Mouse (Mus musculus) c-Kit-positive CD71-positive TER-119-positive erythroid progenitor cells, embryonic 14.5 days (primary cell): ENCODE results near the gene H2-T23.
"Not testable (repeated sequence)": the region's sequence is repeated elsewhere in the genome, so short reads cannot be mapped to it uniquely, and the experiment has no call there.

ENCODE experiments used
- DNase-seq: peaks from one replicate; pipeline ENCODE4 v3.0.0-alpha.2; 2013; ENCODE audit warnings: low spot score

Gene H2-T23

DNA sequence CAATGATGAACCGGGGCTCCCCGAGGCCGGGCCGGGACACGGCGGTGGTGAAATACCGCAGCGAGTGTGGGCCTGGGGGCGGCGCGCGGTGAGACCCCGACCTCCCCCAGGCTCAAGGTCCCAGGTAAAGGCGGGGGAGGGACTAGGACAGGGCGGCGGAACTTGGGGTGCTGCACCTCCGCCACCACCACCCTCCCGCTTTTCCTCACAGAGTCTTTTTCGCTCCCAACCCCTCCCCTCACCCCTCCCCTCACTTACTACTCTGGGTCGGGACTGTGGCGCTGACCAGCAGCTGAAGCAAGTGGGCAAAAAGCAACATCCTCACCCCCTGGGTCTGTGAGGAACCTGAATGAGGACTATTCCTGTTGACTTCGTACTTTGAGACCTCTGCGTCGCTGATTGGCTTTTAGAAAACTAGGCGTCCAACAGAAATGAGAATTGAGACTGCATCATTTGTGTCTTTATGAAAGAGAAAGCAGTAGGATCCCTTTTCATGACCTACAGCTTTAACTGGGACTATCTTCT, at the start of gene H2-T23:
Gene H2-T23 (minus strand): TSS at position 505 of the 525 bp plus-strand sequence.
- not testable (repeated sequence) for DNase-seq

GRCm38 (mm10) chr17:36081901-36082300, 49.2 kb upstream of the H2-T23 start:
- DNase-seq: not testable (repeated sequence)

DNA sequence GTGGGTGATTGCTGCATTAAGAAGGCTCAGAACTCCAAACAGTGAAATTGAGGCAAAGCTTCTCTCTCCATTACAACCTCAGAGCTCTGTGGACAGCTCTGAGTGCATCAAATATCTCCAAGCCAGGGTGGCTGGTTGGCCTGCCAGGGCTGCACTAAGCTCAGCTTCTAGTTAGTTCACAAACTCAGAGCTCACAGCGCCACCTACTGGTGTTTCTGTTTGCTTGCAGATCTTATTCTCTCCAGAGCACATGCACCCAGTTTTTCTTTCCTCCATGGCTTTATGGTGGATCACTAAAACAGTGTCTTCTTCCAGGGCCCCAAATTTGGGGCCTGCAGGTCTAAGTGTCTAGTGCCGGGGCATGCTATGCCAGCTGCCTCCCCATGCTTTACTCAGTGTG, 28.2 kb upstream of the H2-T23 start:
- peak; percentile 76 for DNase-seq

DNA sequence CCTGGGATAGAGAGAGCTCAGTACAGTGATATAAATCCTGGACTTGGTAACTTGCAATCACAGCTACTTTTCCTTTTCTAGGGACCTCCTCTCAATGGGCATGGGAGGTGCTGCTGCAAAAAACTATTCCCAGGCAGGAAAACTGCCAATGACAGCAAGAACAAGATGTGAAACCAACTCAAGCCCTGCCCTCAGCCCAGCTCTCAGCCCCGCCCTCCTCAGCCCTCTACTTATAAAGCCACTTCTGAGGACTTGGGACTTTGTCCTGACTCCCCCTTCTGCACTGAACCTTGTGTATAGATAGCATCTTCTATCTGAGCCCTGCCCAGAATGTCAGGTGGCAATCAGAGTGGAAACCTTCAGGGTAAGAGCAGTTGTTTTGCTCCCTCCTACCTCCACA, 25.7 kb upstream of the H2-T23 start, which contains the start of gene Gm11127:
Gene Gm11127 (minus strand): TSS at position 10 of the 400 bp plus-strand sequence.
- DNase-seq: not testable (repeated sequence)

DNA sequence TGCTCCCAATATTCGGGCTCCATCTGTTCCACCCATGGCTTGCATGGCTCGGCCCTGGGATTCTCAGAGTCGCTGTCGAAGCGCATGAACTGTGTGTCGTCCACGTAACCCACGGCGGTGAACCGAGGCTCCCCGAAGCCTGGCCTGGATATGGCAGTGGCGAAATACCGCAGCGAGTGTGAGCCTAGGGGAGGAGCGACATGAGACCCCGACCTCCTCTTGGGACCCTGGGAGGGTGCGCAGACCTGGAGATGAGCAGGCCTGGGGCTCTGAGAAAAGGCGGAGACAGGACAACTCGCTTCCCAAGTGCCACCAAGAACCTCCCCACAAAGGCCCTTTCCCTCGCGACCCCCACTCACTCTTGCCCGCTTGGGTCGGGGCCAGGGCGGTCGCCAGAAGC, 25.3 kb upstream of the H2-T23 start:
- not testable (repeated sequence) for DNase-seq

GRCm38 (mm10) chr17:36043286-36043685, 10.6 kb upstream of the H2-T23 start:
- DNase-seq: no peak

DNA sequence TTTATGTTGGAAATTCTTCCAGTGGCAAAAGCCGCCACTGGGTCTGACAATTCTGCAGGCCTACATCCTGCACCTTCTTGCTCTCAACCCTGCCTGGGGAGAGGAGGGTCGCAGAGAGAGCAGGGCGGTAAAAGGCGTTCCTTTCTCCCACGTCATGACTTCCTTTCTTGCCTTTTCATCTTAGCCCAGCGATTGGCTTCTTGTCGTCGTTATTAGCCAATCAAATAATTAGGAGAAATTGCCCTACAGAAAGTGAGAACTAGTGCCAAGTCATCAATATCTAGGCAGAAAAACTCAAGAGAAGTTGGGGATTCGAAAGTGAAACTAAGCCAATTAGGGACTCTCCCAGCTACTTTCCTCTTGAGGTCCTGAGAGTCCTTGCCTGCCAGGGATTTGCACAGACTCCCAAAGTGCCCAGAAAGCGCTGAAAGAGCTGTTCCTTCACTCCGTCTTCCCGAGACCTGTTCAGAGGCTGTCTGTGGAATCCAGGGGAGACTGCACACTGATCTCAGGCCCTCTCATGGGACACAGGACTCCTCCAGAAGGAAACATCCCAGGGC, 10.0 kb upstream of the H2-T23 start, which contains the start of the genes H2-T22 and Gm6034:
Gene H2-T22 (minus strand): TSS at position 138 of the 560 bp plus-strand sequence.
Gene Gm6034 (plus strand): TSS at position 352 of the 560 bp plus-strand sequence.
- DNase-seq: peak; percentile 81

DNA sequence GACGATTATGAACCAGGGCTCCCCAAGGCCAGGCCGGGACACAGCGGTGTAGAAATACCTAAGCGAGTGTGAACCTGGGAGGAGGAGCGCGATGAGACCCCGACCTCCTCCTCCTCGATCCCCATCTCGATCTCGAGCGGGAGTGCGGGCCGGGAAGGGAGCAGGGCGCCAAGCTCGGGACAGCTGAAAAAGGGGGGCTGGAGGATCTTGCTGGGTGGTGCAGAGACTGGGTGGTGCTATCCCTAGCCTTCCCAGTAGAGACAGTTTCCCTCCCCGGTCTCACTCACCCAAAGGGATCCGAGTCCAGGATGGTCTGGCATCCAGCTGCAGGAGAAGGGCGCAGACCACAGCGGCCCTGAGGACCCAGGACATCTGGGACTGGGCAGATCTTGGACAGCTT, 9.4 kb upstream of the H2-T23 start:
- not testable (repeated sequence) for DNase-seq

DNA sequence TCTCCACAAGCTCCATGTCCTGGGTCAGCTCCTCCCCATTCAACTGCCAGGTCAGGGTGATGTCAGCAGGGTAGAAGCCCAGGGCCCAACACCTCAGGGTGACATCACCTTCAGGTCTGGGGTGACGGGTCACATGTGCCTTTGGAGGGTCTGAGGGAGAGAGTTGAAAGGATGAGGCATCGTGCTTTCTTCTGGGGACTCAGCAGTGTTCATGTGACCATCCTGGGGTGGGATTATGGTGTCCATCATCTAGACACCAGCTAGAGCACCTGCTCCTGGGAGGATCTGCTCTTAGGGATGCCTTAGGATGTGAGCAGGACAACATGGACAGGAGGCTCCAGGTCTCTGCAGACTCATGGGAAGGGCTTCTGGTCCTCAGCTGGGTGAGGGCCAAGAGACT, 7.9 kb upstream of the H2-T23 start:
- DNase-seq: not testable (repeated sequence)

GRCm38 (mm10) chr17:36036126-36036525, 3.5 kb upstream of the H2-T23 start:
- DNase-seq: not testable (repeated sequence)

GRCm38 (mm10) chr17:36035010-36035638, 2.5 kb upstream of the H2-T23 start:
- not testable (repeated sequence) for DNase-seq

GRCm38 (mm10) chr17:36034524-36034923, 1.9 kb upstream of the H2-T23 start:
- DNase-seq: not testable (repeated sequence)

DNA sequence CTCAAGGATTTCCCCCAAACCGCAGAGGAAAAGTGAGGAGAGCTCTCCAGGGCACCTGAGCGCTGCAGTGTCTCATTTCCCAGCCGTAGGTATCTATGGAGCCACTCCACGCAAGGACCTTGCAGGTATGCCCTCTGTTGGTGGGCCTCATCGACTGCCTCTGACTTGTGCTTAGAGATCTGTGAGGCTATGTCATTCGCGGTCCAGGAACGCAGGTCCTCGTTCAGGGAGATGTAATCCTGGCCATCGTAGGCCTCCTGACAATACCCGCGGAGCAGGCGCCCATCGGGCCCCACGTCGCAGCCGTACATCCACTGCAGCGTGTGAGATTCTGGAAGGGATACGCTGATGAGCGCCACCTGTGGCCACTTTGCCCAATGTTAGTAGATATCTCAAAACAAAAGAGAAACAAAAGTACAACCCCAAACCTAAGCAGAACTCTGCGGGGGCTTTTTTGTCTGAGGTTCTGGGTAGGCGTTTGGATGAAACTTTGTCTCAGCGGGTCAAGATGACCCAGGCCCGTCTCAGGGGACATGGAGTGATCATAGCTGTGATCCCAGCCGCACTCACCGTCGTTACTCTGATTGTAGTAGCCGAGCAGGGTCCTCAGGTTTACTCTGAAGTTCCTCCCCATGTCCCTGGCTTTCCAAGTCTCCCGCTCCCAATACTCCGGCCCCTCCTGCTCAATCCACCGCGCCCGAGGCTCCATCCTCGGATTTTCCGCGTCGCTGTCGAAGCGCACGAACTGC, 898 bp downstream of the H2-T23 start:
- DNase-seq: not testable (repeated sequence)

GRCm38 (mm10) chr17:36030703-36031582, 1.7 kb downstream of the H2-T23 start:
- DNase-seq: not testable (repeated sequence)

- not testable (repeated sequence) for DNase-seq
Measured at GRCm38 (mm10) chr17:36030046-36030702, 2.5 kb downstream of the H2-T23 start.

GRCm38 (mm10) chr17:36028879-36029619, 3.6 kb downstream of the H2-T23 start:
- DNase-seq: no peak

- no peak for DNase-seq
Measured at GRCm38 (mm10) chr17:36027663-36028062, 5.0 kb downstream of the H2-T23 start.

- DNase-seq: no peak
Measured at GRCm38 (mm10) chr17:36025901-36026300, 6.8 kb downstream of the H2-T23 start.

DNA sequence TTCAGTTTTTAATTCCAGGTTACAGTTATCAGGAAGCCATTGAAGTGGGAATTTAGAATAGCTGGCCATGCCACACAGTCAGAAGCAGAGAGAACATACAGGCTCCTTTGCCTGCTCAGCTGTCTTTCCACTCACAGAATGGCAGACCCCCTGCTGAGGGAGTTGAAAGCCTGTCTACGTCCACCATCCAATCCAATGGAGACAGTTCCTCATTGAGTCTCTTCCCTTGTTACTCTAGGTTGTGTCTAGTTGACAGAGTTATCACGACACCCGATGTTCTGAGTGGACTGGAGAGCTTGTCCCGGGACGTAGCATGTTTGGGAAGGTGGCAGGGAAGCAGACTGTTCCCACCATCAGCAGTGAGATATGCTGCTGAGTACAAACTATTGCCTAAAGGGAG, 7.5 kb downstream of the H2-T23 start:
- no peak for DNase-seq
